Mouse (Mus musculus) bone marrow macrophage, adult 2 months (primary cell): Measurements from ENCODE around the gene Arhgap30.

Experiments
- CTCF ChIP-seq: IDR thresholded peaks from 2 replicates; pipeline ENCODE4 v1.5.1; 2012; ENCODE audit warnings: low read depth, mild to moderate bottlenecking, low read length, moderate library complexity
- POLR2A ChIP-seq: IDR thresholded peaks from 2 replicates; pipeline ENCODE4 v1.6.1; 2012; ENCODE audit warnings: mild to moderate bottlenecking, low read depth, low read length, borderline replicate concordance

DNA sequence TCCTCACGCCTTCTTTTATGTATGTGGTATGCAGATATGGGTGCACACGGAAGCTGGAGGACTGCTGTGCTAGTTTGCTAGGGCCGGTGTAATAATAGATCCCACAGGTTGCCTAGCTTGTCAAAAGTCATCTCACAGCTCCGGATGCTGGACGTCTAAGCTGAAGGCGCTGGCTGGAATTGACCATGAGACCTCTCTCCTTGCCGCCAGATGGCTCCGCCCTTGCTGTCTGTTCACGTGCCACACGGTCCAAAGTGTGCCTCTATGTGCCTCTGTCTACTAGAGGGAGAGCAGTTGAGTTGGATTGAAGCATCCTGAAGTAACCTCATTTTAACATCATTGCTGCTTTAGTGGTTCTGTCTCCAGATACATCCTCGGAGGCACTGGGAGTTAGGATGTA lies 61.3 kb downstream of the Arhgap30 start:
- TF ChIP-seq CTCF (no peak), POLR2A (no peak)
